Mouse (Mus musculus) c-Kit-negative CD71-positive TER-119-positive erythroid progenitor cells, embryonic 14.5 days (primary cell): Measurements from ENCODE around the gene Tcea3.
A peak's percentile ranks its signal among the peaks of the same experiment; 100 is the strongest.

Source experiments
- DNase-seq: peaks from one replicate; pipeline ENCODE4 v3.0.0-alpha.2; 2013; ENCODE audit warnings: low read depth, low spot score

Gene Tcea3

GRCm38 (mm10) chr4:136281611-136282010, 34.1 kb downstream of the Tcea3 start:
- no peak for DNase-seq

- DNase-seq: no peak
Measured at GRCm38 (mm10) chr4:136282621-136283480, 35.3 kb downstream of the Tcea3 start.

GRCm38 (mm10) chr4:136283783-136284182, 36.3 kb downstream of the Tcea3 start:
- DNase-seq: no peak

GRCm38 (mm10) chr4:136284455-136284854, 36.9 kb downstream of the Tcea3 start, which contains the start of gene Zfp46:
TSS of gene Zfp46 (plus strand) at chr4:136284683.
- no peak for DNase-seq

- no peak for DNase-seq
Measured at GRCm38 (mm10) chr4:136284891-136285290, 37.4 kb downstream of the Tcea3 start.

- DNase-seq: peak; percentile 85
Measured at GRCm38 (mm10) chr4:136285348-136285810, 37.9 kb downstream of the Tcea3 start.

GRCm38 (mm10) chr4:136285811-136286371, 38.4 kb downstream of the Tcea3 start:
- DNase-seq: peak; percentile 93

- DNase-seq: no peak
Measured at GRCm38 (mm10) chr4:136289918-136290780, 42.6 kb downstream of the Tcea3 start.

- DNase-seq: no peak
Measured at GRCm38 (mm10) chr4:136290781-136291595, 43.5 kb downstream of the Tcea3 start.

GRCm38 (mm10) chr4:136291692-136292091, 44.2 kb downstream of the Tcea3 start:
- DNase-seq: no peak

GRCm38 (mm10) chr4:136295941-136296340, 48.4 kb downstream of the Tcea3 start:
- DNase-seq: no peak

- DNase-seq: no peak
Measured at GRCm38 (mm10) chr4:136302462-136302861, 54.9 kb downstream of the Tcea3 start.

- DNase-seq: no peak
Measured at GRCm38 (mm10) chr4:136304181-136304580, 56.7 kb downstream of the Tcea3 start.

GRCm38 (mm10) chr4:136308355-136308754, 60.8 kb downstream of the Tcea3 start:
- DNase-seq: no peak

- peak; percentile 74 for DNase-seq
Measured at GRCm38 (mm10) chr4:136309780-136310179, 62.3 kb downstream of the Tcea3 start.

- peak; percentile 96 for DNase-seq
Measured at GRCm38 (mm10) chr4:136310229-136311041, 62.9 kb downstream of the Tcea3 start, which contains the start of gene Hnrnpr. TSS of gene Hnrnpr (plus strand) at chr4:136310942.

- peak; percentile 69 for DNase-seq
Measured at GRCm38 (mm10) chr4:136311042-136311999, 63.8 kb downstream of the Tcea3 start.

GRCm38 (mm10) chr4:136312616-136313015, 65.1 kb downstream of the Tcea3 start:
- DNase-seq: peak; percentile 29

- no peak for DNase-seq
Measured at GRCm38 (mm10) chr4:136317667-136318066, 70.1 kb downstream of the Tcea3 start.
